Mouse (Mus musculus) neural tube, embryonic 12.5 days (tissue): ENCODE results near the gene Mylk. TPM values are rescaled to one million over a fixed set of nuclear protein-coding genes. Genes with fewer than 3 reads are reported as not detected.

Experiments used
- ATAC-seq: fragments of 200-750 bp; cut with Nextera tagmentation; 2 replicates; pipeline ENCODE4 v1.8.0; 2017; ENCODE audit warnings: low read depth, mild to moderate bottlenecking, moderate TSS enrichment, moderate library complexity; ENCODE audit not compliant: low FRiP score
- H3K27ac ChIP-seq: fragments of 300-500 bp; sonication (generic); 2 replicates; pipeline ENCODE4 v1.5.1; 2016
- H3K27me3 ChIP-seq: fragments of 300-500 bp; sonication (generic); replicated peaks from 2 replicates; pipeline ENCODE4 v1.6.1; 2016; ENCODE audit warnings: mild to moderate bottlenecking
- H3K36me3 ChIP-seq: fragments of 300-500 bp; sonication (generic); 2 replicates; pipeline ENCODE4 v1.6.1; 2016; ENCODE audit warnings: mild to moderate bottlenecking
- H3K4me1 ChIP-seq: fragments of 300-500 bp; sonication (generic); 2 replicates; pipeline ENCODE4 v1.6.1; 2016
- H3K4me2 ChIP-seq: fragments of 300-500 bp; sonication (generic); replicated peaks from 2 replicates; pipeline ENCODE4 v1.6.1; 2016; ENCODE audit warnings: mild to moderate bottlenecking
- H3K4me3 ChIP-seq: fragments of 300-500 bp; sonication (generic); 2 replicates; pipeline ENCODE4 v1.5.1; 2016
- H3K9ac ChIP-seq: fragments of 300-500 bp; sonication (generic); 2 replicates; pipeline ENCODE4 v1.6.1; 2016; ENCODE audit warnings: mild to moderate bottlenecking
- H3K9me3 ChIP-seq: fragments of 300-500 bp; sonication (generic); 2 replicates; pipeline ENCODE4 v1.6.1; 2016; ENCODE audit warnings: mild to moderate bottlenecking
- WGBS: fragments of 180-500 bp; shearing (Covaris S2); methylation state at CpG from one replicate; pipeline ENCODE4 v1.1.7; 2016; 5-methylcytosine and 5-hydroxymethylcytosine counted together
- polyA plus RNA-seq: library from polyadenylated mRNA; unstranded; fragments of >200 nt; fragmentation: Nextera tagmentation; extraction: Ambion mirVana; gene quantifications from 2 replicates; pipeline ENCODE4 v1.2.1, GENCODE M21; 2016

The Mylk gene
- polyA plus RNA-seq, 1 experiment from 2014 or later = 5.1 TPM

DNA sequence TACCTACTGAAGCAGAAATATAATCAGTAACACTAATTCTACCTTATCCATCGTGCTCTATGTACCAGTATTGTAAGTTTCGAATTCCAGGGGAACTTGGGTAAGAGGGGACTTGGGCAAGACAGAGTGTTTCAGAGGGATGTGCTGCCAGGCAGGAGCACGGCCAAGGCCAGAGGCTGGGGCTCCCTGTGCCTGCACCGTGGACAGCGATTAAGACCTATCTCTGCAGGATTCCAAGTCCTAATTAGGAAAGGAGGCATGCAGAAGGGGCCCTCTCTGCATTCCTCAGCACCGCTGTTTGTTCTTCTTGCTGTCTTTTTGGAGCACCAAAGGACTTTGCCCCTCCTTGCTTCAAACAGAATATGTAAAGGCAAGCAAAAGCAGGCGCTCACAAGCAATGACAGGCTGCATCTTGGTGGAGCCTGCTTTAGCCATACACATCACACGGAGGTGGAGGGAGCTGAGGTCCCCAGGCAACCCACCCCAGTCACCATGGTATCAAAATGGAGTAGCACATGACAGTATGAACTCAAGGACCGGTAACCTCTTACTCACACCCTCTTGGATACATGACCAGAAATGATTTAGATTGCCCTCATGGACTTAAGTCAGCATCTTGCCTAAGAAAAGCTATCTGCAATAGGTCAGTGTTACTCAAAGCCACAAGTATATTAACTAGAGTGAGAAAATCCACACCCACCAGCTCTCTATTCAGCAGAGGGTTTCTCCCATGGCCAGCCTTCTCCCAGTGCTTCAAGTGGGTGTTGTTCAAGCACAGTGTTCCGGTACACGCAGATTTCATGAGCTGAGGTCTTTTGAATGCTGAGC lies 239.4 kb downstream of the Mylk start:
- Histone ChIP-seq H3K27ac (no peak overlapping the region), H3K27me3 (no peaks in the 10 kb centered on the region), H3K9ac (no peak overlapping the region), H3K9me3 (no peaks in the 10 kb centered on the region), H3K4me1 (no peaks in the 10 kb centered on the region), H3K4me3 (no peak overlapping the region), H3K4me2 (no peak overlapping the region), H3K36me3 (no peaks in the 10 kb centered on the region)
- no peak for ATAC-seq
- 56% methylated on average over 11 of the region's 11 CpGs for WGBS

DNA sequence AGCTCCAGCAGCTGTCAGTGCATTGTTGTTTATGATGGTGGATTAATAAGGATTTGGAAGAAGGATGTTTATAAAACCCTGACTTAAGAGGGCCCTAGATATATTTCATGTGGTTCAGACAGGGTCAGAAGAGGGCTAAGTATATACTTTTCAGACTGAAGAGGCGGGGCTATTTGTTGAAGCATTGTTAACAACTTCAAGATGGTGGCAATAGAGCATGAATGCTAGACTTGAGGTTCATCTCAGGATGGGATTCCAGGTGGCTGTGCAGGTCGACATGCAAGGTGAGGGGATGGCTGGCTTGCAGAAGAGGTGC lies 240.0 kb downstream of the Mylk start:
- WGBS = 89% methylated on average over 2 of the region's 2 CpGs
- H3K9ac ChIP-seq = no peak overlapping the region
- no peaks in the 10 kb centered on the region for H3K4me1 ChIP-seq
- no peak overlapping the region for H3K4me3 ChIP-seq
- H3K9me3 ChIP-seq = no peaks in the 10 kb centered on the region
- ATAC-seq = no peak
- H3K4me2 ChIP-seq = no peak overlapping the region
- H3K27me3 ChIP-seq = no peaks in the 10 kb centered on the region
- no peak overlapping the region for H3K27ac ChIP-seq
- H3K36me3 ChIP-seq = no peaks in the 10 kb centered on the region

DNA sequence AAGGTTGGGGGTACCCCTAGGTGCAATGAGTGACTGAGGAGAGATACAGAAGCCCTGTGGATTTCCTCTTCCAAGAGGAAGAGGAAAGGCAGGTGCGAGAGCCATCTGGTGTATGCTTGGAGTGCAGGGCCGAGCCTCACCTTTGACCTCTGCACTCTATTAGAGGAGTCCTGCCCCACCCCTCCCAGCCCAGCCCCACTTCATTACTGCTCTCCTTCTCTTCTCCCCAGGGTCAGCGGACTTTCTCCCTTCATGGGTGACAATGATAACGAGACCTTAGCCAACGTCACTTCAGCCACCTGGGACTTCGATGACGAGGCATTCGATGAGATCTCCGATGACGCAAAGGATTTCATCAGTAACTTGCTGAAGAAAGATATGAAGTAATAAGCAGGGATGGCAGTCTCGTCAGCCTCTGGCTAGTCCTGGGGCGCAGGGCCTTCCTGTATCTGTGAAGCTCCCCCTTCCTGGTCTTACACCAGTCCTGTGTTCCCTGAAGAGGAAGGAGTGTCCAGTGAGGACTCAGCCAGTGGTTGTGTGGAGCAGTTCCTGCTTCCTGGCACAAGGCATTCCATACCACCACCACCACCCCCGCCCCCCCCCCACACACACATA lies 241.3 kb downstream of the Mylk start:
- WGBS = 85% methylated on average over 13 of the region's 13 CpGs
- Histone ChIP-seq H3K27ac (no peak overlapping the region), H3K36me3 (no peaks in the 10 kb centered on the region), H3K4me1 (no peaks in the 10 kb centered on the region), H3K9me3 (no peaks in the 10 kb centered on the region), H3K4me2 (no peak overlapping the region), H3K27me3 (no peaks in the 10 kb centered on the region), H3K4me3 (no peak overlapping the region), H3K9ac (no peak overlapping the region)
- no peak for ATAC-seq

DNA sequence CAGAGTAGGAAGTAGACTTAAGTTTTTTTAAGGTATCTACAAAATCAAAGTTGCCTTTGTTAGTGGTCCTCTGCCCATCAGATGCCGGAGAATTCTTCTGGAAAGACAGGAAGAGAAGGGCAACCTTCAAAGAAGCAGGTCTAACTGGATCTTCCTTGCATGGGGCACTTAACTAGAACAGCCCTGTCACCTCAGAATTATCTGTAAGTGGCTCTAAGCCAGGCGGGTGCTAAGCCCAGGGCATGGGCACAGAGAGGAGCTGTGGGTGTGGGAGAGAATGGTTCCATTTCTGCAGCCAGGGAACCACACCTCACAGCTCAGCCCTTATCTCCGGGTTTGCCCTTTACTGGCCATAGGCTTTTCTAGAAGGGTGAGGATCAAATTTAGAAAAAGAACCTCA lies 246.4 kb downstream of the Mylk start:
- no peaks in the 10 kb centered on the region for H3K9me3 ChIP-seq

DNA sequence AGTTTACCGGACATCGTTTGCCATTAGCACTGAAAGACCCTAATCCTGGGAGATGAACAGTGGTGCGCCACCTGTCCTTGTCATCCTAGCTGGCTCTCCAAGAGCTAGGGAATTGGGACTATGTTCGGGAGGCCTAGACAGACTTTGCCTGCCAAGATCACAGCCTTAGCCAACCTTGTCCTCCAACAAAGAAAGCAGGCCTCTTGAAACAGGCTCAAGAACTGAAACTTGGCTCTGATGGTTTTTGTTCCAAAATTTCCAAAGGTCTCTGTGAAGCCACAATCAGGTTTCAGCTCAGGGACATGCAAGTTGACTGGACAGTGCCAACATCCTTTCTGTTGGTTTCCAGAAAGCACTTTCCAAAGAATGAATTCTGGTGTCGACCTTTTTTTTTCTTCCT lies 247.8 kb downstream of the Mylk start:
- no peak overlapping the region for H3K27ac ChIP-seq
- H3K9me3 ChIP-seq = no peaks in the 10 kb centered on the region
- no peak for ATAC-seq
- no peak overlapping the region for H3K4me3 ChIP-seq
- H3K36me3 ChIP-seq = no peaks in the 10 kb centered on the region
- H3K9ac ChIP-seq = no peak overlapping the region
- no peak overlapping the region for H3K4me2 ChIP-seq
- 89% methylated on average over 5 of the region's 5 CpGs for WGBS
- peaks cover 7% of the 10 kb centered on the region; the same call in 1 of the 2 replicates for H3K4me1 ChIP-seq
- no peaks in the 10 kb centered on the region for H3K27me3 ChIP-seq

More for the DNA sequence above, 246.4 kb downstream of the Mylk start:
- Histone ChIP-seq H3K4me2 (no peak overlapping the region), H3K36me3 (no peaks in the 10 kb centered on the region), H3K27ac (no peak overlapping the region), H3K27me3 (no peaks in the 10 kb centered on the region), H3K9ac (no peak overlapping the region), H3K4me3 (no peak overlapping the region), H3K4me1 (0 out of 2 replicates have a peak, but pooled peaks cover 7% of the 10 kb centered on the region)
- WGBS = 79% methylated on average over 3 of the region's 3 CpGs
- ATAC-seq = no peak

DNA sequence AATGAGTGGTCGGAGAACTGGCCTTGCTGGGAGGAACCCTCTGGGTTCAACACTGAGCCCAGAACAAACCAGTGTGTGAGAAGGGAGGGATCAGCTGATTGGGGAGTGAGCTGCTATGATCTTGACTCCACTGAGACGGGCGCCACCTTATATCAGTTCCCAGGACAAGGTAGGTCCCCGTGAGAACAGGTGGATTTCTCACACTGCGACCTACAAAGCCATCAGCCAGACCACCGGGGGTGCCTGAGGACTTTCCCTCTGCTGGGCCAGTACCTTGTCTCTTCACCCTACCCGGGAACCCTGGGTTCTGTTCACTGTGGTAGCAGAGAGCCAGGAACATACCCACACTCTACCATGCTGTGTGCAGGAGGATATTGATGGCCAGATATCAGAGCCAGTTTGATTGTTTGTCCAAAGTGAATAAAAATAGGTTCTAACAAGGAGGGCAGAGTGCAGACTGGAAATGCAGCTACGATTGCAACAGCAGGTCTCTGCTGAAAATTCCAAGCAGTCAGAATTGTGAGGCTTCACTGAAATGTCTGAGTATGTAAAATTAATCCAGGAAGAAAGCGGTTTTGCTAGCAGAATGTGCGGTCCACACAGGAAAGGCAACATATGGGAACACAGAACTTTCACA lies 248.8 kb downstream of the Mylk start:
- no peak overlapping the region for H3K9ac ChIP-seq
- no peaks in the 10 kb centered on the region for H3K27me3 ChIP-seq
- peaks cover 7% of the 10 kb centered on the region for H3K4me1 ChIP-seq
- no peak overlapping the region for H3K4me2 ChIP-seq
- no peak overlapping the region for H3K4me3 ChIP-seq
- no peak overlapping the region for H3K27ac ChIP-seq
- 86% methylated on average over 10 of the region's 10 CpGs for WGBS
- ATAC-seq = no peak
- no peaks in the 10 kb centered on the region for H3K9me3 ChIP-seq
- H3K36me3 ChIP-seq = no peaks in the 10 kb centered on the region

DNA sequence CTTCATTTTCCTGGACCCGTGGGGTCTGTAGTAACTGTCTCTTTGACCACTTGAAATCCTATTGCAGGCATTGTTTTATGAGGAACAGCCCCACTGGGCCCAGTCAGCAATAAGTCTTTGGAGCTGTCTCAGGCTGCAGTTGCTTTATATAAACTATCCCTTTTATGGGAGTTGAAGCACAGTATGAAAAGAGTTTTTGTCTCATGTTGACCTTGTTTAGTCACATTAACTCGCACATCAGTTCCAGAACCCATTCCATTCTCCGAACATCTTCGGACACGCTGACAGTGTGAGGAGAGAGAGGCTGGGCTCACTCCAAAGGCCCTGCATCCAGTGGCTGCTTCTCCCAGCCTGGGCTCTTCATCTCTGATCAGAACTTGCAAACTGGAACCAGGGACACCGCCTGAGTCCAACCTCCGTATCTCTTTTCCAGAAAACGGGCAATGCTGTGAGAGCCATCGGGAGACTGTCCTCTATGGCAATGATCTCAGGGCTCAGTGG lies 249.7 kb downstream of the Mylk start:
- Histone ChIP-seq H3K9me3 (no peaks in the 10 kb centered on the region), H3K4me1 (peaks cover 7% of the 10 kb centered on the region), H3K36me3 (no peaks in the 10 kb centered on the region), H3K27ac (no peak overlapping the region), H3K9ac (no peak overlapping the region), H3K27me3 (no peaks in the 10 kb centered on the region), H3K4me2 (no peak overlapping the region), H3K4me3 (no peak overlapping the region)
- 42% methylated on average over 9 of the region's 9 CpGs for WGBS
- no peak for ATAC-seq

DNA sequence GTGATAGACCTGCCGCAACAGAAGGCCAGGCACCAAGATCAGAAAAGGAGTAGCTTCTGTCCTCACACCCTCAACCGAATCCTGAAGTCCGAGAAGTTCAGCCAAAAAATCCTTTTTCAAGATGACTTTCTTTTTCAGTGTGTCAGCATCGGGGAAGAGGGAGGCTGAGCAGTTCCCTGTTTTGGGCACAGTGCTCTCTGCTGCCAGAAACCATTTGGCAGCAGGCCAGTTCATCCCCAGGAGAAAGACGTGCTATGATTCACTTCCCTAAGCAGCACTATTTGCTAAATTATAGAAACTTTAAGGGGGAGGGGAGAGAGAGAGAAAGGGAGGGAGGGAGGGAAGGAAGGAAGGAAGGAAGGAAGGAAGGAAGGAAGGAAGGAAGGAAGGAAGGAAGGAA lies 251.1 kb downstream of the Mylk start:
- 65% methylated on average over 5 of the region's 5 CpGs for WGBS
- Histone ChIP-seq H3K27ac (no peak overlapping the region), H3K36me3 (no peaks in the 10 kb centered on the region), H3K9ac (no peak overlapping the region), H3K4me3 (no peak overlapping the region), H3K4me1 (peaks cover 11% of the 10 kb centered on the region), H3K9me3 (no peaks in the 10 kb centered on the region), H3K27me3 (0 out of 2 replicates have a peak, but pooled peaks cover 4% of the 10 kb centered on the region), H3K4me2 (no peak overlapping the region)
- no peak for ATAC-seq

DNA sequence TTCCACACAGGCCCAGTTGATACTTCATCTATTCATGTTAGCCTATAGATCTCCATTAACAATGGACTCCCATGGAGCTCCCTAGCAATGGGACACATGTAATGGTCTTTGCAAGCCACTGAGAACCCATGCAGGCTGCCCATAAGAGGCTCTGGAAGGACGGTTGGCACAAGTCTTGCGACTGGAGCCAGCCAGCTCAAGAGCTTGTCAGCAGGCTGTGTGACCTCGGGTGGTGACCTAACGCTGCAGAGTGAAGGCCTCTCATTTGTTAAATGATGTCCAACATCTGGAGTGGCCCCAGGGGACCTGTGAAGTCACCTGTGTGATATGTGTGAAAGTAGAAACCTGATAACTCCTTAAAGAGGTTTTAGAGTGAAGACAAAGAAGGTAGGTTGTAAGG lies 252.0 kb downstream of the Mylk start:
- Histone ChIP-seq H3K27me3 (peaks cover 9% of the 10 kb centered on the region; the same call in 1 of the 2 replicates), H3K4me1 (peaks cover 14% of the 10 kb centered on the region), H3K27ac (no peak overlapping the region), H3K4me2 (no peak overlapping the region), H3K4me3 (no peak overlapping the region), H3K36me3 (no peaks in the 10 kb centered on the region), H3K9ac (no peak overlapping the region), H3K9me3 (no peaks in the 10 kb centered on the region)
- no peak for ATAC-seq
- 49% methylated on average over 4 of the region's 4 CpGs for WGBS

DNA sequence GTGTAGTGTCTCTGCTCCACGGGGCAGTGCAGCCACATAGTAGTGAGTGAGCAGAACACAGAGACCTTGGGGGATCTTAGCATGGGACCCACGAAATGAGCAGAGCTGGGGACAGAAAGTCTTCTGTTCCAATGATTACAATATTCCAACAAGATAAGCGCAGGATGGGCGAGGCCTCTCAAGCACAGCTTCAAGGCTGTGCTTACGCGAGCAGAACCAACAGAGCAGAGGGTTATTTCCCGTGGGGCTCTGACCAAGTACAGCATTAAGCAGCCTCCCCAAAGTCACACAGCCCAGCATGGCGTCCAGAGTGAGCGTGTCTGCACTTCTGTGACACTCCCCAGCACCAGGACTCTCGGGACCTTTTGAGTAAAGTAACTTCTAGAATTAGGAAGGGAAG lies 252.6 kb downstream of the Mylk start:
- Histone ChIP-seq H3K27ac (no peak overlapping the region), H3K36me3 (no peaks in the 10 kb centered on the region), H3K9ac (no peak overlapping the region), H3K27me3 (peaks cover 9% of the 10 kb centered on the region; the same call in 1 of the 2 replicates), H3K4me2 (no peak overlapping the region), H3K4me1 (peaks cover 14% of the 10 kb centered on the region), H3K9me3 (no peaks in the 10 kb centered on the region), H3K4me3 (no peak overlapping the region)
- WGBS = 81% methylated on average over 10 of the region's 10 CpGs
- ATAC-seq = no peak

DNA sequence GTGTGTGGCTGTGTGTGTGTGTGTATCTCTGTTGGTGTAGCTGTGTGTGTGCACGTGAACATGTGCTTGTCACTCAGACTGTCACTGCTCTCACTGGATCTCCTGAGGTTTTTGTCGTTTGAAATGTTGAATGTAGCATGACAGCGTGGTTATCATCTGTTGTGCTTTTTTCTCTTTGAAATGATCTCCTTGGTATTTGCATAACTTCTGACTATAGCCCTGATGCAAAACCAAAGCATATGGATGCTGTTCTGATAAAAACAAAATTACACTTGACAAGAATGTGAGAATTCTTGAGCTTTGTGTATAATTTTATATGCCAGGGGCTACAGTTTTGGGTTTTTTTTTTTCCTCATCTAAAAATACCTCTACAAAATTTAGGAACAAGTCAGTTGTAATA lies 254.0 kb downstream of the Mylk start:
- Histone ChIP-seq H3K9me3 (no peaks in the 10 kb centered on the region), H3K4me3 (no peak overlapping the region), H3K4me1 (peaks cover 14% of the 10 kb centered on the region), H3K4me2 (no peak overlapping the region), H3K9ac (no peak overlapping the region), H3K27ac (no peak overlapping the region), H3K36me3 (no peaks in the 10 kb centered on the region), H3K27me3 (peaks cover 9% of the 10 kb centered on the region; the same call in 1 of the 2 replicates)
- 85% methylated on average over 3 of the region's 3 CpGs for WGBS
- ATAC-seq = no peak

DNA sequence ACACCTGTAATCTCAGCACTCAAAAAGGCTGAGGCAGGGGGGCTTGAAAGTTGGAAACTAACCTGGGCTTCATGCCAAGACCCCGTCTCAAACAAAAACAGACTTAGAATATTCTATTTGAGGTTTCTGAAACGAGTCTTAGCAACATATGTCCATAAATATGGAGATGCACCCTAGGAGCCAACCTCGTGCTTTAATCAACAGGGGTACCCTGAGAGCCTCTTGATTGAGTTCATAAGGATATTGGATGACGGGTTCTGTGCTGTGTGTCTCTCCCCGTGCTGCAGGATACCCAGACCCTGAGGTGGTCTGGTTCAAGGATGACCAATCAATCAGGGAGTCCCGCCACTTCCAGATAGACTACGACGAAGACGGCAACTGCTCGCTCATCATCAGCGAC lies 255.0 kb downstream of the Mylk start:
- no peak overlapping the region for H3K9ac ChIP-seq
- no peak overlapping the region for H3K4me3 ChIP-seq
- peak overlapping the region; percentile 44; the same call in 1 of the 2 replicates for H3K4me2 ChIP-seq
- no peak for ATAC-seq
- no peaks in the 10 kb centered on the region for H3K9me3 ChIP-seq
- H3K4me1 ChIP-seq = peaks cover 14% of the 10 kb centered on the region
- H3K36me3 ChIP-seq = no peaks in the 10 kb centered on the region
- H3K27ac ChIP-seq = no peak overlapping the region
- 46% methylated on average over 11 of the region's 11 CpGs for WGBS
- H3K27me3 ChIP-seq = peaks cover 9% of the 10 kb centered on the region; the same call in 1 of the 2 replicates
